Mouse (Mus musculus) heart, embryonic 14.5 days (tissue): Measurements from ENCODE around the gene Htra1. TPM values are rescaled to one million over a fixed set of nuclear protein-coding genes. Genes with fewer than 3 reads are reported as not detected.

Experiments used
- ATAC-seq: fragments of 200-750 bp; cut with Nextera tagmentation; 2 replicates; pipeline ENCODE4 v1.8.0; 2017; ENCODE audit warnings: low read depth, moderate TSS enrichment; ENCODE audit not compliant: insufficient number of reproducible peaks, insufficient read depth, low FRiP score
- H3K27ac ChIP-seq, 2 experiments: fragments of 200-500 bp in 1 of 2; fragments of 300-500 bp in 1 of 2; sonication (generic) in 1 of 2; replicated peaks in 1 of 2; 2 replicates each; pipeline ENCODE4 v1.5.1; 2012 to 2014; ENCODE audit warnings: low read depth in 2 of 2, low read length in 2 of 2, control low read depth in 1 of 2, mild to moderate bottlenecking in 1 of 2, mixed read lengths in 1 of 2; ENCODE audit not compliant: control insufficient read depth in 1 of 2, insufficient read depth in 1 of 2
- H3K27me3 ChIP-seq: fragments of 300-500 bp; sonication (generic); 2 replicates; pipeline ENCODE4 v1.6.1; 2014; ENCODE audit warnings: mild to moderate bottlenecking, low read length, control low read depth; ENCODE audit not compliant: control insufficient read depth, insufficient read depth
- H3K36me3 ChIP-seq: fragments of 300-500 bp; sonication (generic); 2 replicates; pipeline ENCODE4 v1.6.1; 2014; ENCODE audit warnings: mild to moderate bottlenecking, control low read depth, low read length, mixed read lengths; ENCODE audit not compliant: control insufficient read depth, insufficient read depth
- H3K4me1 ChIP-seq, 2 experiments: fragments of 200-500 bp in 1 of 2; fragments of 300-500 bp in 1 of 2; sonication (generic) in 1 of 2; 2 replicates each; pipeline ENCODE4 v1.6.1; 2012 to 2014; ENCODE audit warnings: low read length in 2 of 2, control low read depth in 1 of 2, mixed read lengths in 1 of 2; ENCODE audit not compliant: control insufficient read depth in 2 of 2, insufficient read depth in 2 of 2
- H3K4me2 ChIP-seq: fragments of 300-500 bp; sonication (generic); 2 replicates; pipeline ENCODE4 v1.6.1; 2014; ENCODE audit warnings: mild to moderate bottlenecking, low read length
- H3K4me3 ChIP-seq, 2 experiments: fragments of 200-500 bp in 1 of 2; fragments of 300-500 bp in 1 of 2; sonication (generic) in 1 of 2; 2 replicates each; pipeline ENCODE4 v1.5.1; 2012 to 2014; ENCODE audit warnings: low read length in 2 of 2, mild to moderate bottlenecking in 2 of 2, control low read depth in 1 of 2, low read depth in 1 of 2, moderate library complexity in 1 of 2; ENCODE audit not compliant: control insufficient read depth in 1 of 2, insufficient read depth in 1 of 2
- H3K9ac ChIP-seq: fragments of 300-500 bp; sonication (generic); 2 replicates; pipeline ENCODE4 v1.6.1; 2014; ENCODE audit warnings: mild to moderate bottlenecking, low read length
- H3K9me3 ChIP-seq: fragments of 300-500 bp; sonication (generic); 2 replicates; pipeline ENCODE4 v1.6.1; 2016; ENCODE audit warnings: low read length, control low read depth; ENCODE audit not compliant: control insufficient read depth
- WGBS: fragments of 180-500 bp; shearing (Covaris S2); extraction: QIAGEN DNeasy Blood & Tissue Kit; methylation state at CpG from one replicate; pipeline ENCODE4 v1.1.7; 2014; 5-methylcytosine and 5-hydroxymethylcytosine counted together
- polyA plus RNA-seq: library from polyadenylated mRNA; unstranded; fragments of >200 nt; fragmentation: Nextera tagmentation; extraction: Ambion mirVana; gene quantifications from 2 replicates; pipeline ENCODE4 v1.2.1, GENCODE M21; 2014

Gene Htra1
- polyA plus RNA-seq, 1 experiment from 2014 or later: 73.5 TPM

DNA sequence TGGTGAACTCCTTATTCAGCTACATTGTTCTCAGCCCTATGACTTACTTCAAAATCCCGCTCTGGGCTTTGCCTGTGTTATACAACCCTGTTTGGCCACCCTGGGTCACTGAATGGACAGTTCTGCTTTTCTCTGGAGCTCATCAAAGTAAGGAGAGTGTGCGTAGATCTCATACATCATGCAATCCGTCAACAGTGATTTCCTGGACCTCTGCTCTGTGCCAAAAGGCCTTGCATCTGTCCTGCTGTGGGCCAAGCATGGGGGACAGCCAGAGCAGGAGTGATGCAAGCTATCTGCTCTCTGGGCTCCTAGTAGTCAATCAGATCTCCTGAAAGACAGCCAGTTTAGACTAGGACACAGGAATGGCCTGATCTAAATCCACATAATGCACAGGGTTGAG is 49.8 kb downstream of the Htra1 start:
- Histone ChIP-seq H3K27ac (no peak overlapping the region), H3K27me3 (no peaks in the 10 kb centered on the region), H3K9ac (no peak overlapping the region), H3K36me3 (no peaks in the 10 kb centered on the region), H3K4me2 (no peak overlapping the region), H3K4me3 (no peak overlapping the region), H3K4me1 (peaks cover 22 to 27% of the 10 kb centered on the region in 2 experiments), H3K9me3 (no peaks in the 10 kb centered on the region)
- whole genome bisulfite sequencing: 75% methylated on average over 3 of the region's 3 CpGs
- ATAC-seq: no peak

- no peak overlapping the region for H3K4me3 ChIP-seq
- H3K4me2 ChIP-seq: no peak overlapping the region; the same call in 1 of the 2 replicates
- H3K9ac ChIP-seq: no peak overlapping the region
- WGBS: 17% methylated on average over 5 of the region's 5 CpGs
- peaks cover 10 to 16% of the 10 kb centered on the region in 2 experiments for H3K4me1 ChIP-seq
- no peaks in the 10 kb centered on the region for H3K9me3 ChIP-seq
- no peaks in the 10 kb centered on the region for H3K27me3 ChIP-seq
- no peaks in the 10 kb centered on the region for H3K36me3 ChIP-seq
- peak overlapping the region; percentile 55 to 71 for H3K27ac ChIP-seq
- peak; percentile 77 for ATAC-seq
Observed at GRCm38 (mm10) chr7:130988146-130988545, 52.2 kb downstream of the Htra1 start.

DNA sequence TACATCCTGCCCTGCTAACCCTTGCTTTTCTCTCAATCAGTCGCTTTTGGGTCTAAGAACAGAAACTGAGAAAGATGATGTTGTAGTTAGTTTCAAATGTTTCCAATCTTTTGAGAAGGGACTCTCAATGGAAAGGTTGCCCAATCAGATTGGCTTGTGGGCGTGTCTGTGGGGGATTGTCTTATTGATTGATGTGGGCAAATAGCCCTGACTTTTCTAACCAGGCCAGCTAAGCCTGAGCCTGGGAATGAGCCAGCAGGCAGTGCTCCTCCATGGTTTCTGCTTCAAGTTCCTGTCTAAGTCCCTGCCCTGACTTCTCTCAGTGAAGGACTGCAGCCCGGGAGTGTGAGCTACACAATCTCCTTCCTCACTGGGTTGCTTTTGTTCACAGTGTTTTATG is 53.5 kb downstream of the Htra1 start:
- no peak for ATAC-seq

DNA sequence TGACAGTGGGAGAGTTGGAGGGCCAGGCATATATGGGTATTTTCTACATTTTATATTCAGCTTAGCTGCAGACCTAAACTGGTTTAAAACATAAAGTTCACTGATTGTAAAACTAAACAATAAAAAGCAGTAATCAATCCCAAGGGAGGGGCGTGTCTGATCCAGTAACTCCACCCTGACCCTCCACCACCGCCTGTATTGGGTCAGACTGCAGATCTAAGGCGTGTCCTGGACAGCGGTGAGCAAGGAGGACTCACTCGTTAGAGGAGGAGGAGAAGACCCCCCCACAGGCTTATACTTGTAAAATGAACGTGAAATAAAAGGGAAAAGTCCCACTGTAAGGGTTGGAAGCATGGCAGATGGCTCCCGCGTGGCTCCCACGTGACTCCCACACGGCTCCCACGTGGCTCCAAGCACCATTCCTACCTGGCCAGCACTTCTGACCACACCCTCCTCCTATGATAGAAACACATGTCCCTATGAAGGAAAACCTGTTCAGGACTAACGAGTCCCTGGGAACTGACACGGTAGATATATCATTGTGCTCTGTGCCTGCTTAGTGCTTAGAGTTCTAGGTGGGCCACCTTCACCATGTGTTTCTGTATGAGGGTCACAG is 55.4 kb downstream of the Htra1 start:
- no peak for ATAC-seq
- no peaks in the 10 kb centered on the region for H3K27me3 ChIP-seq
- H3K4me3 ChIP-seq: no peak overlapping the region
- peaks cover 10 to 16% of the 10 kb centered on the region in 2 experiments for H3K4me1 ChIP-seq
- 85% methylated on average over 13 of the region's 13 CpGs for WGBS
- no peak overlapping the region for H3K9ac ChIP-seq
- peaks cover 3% of the 10 kb centered on the region; the same call in 1 of the 2 replicates for H3K9me3 ChIP-seq
- no peaks in the 10 kb centered on the region for H3K36me3 ChIP-seq
- no peak overlapping the region for H3K4me2 ChIP-seq
- H3K27ac ChIP-seq: no peak overlapping the region

More for the DNA sequence above, 53.5 kb downstream of the Htra1 start:
- Histone ChIP-seq H3K4me1 (peaks cover 10 to 16% of the 10 kb centered on the region in 2 experiments), H3K27me3 (no peaks in the 10 kb centered on the region), H3K36me3 (no peaks in the 10 kb centered on the region), H3K4me2 (no peak overlapping the region), H3K4me3 (no peak overlapping the region), H3K9ac (no peak overlapping the region), H3K27ac (no peak overlapping the region), H3K9me3 (no peaks in the 10 kb centered on the region)
- WGBS: 77% methylated on average over 3 of the region's 3 CpGs

DNA sequence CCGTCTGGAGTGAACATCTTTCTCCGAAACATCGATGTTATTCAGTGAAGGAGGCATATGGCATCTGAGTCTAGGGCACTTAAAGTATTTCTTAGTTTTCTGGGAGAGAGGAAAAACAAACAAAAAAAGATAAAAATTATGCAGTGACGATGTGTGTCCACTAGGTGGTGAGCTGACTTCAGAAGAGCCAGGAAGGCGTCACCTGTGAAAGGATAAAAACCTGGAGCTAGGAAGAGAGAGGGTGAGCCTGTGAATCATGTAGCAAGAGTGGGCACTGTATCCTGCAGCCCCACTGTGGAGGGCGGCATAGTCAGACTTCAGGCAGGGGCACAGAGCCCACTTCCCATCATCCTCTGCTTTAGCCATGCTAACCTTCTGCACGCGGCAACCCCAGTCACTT is 58.0 kb downstream of the Htra1 start:
- no peak overlapping the region for H3K27ac ChIP-seq
- H3K36me3 ChIP-seq: no peaks in the 10 kb centered on the region
- no peaks in the 10 kb centered on the region for H3K27me3 ChIP-seq
- H3K9ac ChIP-seq: no peak overlapping the region
- peaks cover 2% of the 10 kb centered on the region in 2 experiments for H3K4me1 ChIP-seq
- H3K4me2 ChIP-seq: no peak overlapping the region
- WGBS: 39% methylated on average over 8 of the region's 8 CpGs
- H3K9me3 ChIP-seq: peaks cover 3% of the 10 kb centered on the region; the same call in 1 of the 2 replicates
- ATAC-seq: no peak
- no peak overlapping the region for H3K4me3 ChIP-seq

DNA sequence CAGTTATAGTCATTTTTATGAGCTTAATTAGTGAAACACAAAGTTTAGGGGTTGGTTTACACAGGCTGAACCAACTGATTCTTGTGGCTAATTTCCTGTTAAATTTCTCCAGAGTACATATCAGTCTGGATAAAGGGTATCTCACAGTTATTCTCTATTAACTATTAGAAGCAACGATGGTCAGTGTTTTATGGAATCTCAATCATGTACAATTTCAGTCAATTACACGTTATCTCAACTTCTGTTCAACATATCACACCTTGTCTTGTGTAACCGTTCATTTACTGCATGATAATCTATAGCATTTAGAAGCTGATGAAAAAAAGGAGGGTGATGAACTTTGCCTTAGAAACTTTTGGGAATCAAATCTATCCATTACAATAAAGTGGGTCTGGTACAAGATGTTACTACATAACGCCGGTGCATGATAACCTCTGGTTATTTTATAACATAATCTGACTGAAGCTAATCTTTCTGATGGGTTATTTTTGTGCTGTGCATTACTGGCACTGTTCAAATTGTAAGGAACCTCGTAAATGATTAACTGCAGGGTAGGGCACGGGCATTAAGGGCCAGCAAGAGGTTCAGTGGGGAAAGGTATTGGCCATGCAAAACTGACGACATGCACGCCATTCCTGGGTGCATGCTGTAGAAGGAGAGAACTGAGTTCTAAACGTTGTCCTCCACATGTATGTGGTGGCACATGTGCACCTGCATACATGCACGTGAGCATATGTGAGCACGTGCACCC is 66.2 kb downstream of the Htra1 start:
- Histone ChIP-seq H3K9me3 (0 out of 2 replicates have a peak, but pooled peaks cover 8% of the 10 kb centered on the region), H3K27ac (no peak overlapping the region), H3K9ac (no peak overlapping the region), H3K4me2 (no peak overlapping the region), H3K36me3 (no peaks in the 10 kb centered on the region), H3K27me3 (no peaks in the 10 kb centered on the region), H3K4me3 (no peak overlapping the region), H3K4me1 (no peaks in the 10 kb centered on the region)
- 79% methylated on average over 12 of the region's 12 CpGs for WGBS
- no peak for ATAC-seq

DNA sequence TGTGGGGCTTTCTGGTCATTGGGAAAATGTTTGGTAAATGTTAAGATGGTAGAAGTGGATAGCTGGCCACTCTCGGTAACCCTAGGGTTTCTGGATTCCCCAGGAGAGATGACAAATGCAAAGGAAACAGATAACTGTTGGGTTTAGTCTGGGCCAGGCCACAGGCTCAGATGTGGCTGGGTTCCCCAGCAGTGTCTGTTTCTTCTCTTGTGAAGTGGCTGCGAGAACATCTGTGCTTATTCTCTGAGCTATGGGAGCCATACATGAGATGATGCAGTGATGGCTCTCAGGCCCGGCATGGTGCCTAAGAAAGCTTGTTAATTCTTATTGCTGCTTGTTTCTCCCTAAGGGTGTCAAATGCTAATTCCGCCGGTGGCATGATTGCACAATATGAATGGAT is 68.2 kb downstream of the Htra1 start:
- no peak for ATAC-seq
- H3K27me3 ChIP-seq: no peaks in the 10 kb centered on the region
- no peak overlapping the region for H3K27ac ChIP-seq
- no peak overlapping the region for H3K4me3 ChIP-seq
- WGBS: 83% methylated on average over 5 of the region's 5 CpGs
- H3K36me3 ChIP-seq: no peaks in the 10 kb centered on the region
- H3K4me1 ChIP-seq: no peaks in the 10 kb centered on the region
- H3K9ac ChIP-seq: no peak overlapping the region
- 0 out of 2 replicates have a peak, but pooled peaks cover 8% of the 10 kb centered on the region for H3K9me3 ChIP-seq
- no peak overlapping the region for H3K4me2 ChIP-seq
